Mouse (Mus musculus) colon, adult 2 months (tissue): Measurements from ENCODE around the gene Slc41a1. TPM values are rescaled to one million over a fixed set of nuclear protein-coding genes. Genes with fewer than 3 reads are reported as not detected.

ENCODE experiments used
- polyA plus RNA-seq: library from polyadenylated mRNA; depleted of rRNA; stranded (reverse); fragments of >200 nt; gene quantifications from 2 replicates; pipeline ENCODE4 v1.2.3, GENCODE M21; 2012; rRNA removed

Gene Slc41a1
- polyA plus RNA-seq = 21.6 and 34.4 TPM in 2 replicates

DNA sequence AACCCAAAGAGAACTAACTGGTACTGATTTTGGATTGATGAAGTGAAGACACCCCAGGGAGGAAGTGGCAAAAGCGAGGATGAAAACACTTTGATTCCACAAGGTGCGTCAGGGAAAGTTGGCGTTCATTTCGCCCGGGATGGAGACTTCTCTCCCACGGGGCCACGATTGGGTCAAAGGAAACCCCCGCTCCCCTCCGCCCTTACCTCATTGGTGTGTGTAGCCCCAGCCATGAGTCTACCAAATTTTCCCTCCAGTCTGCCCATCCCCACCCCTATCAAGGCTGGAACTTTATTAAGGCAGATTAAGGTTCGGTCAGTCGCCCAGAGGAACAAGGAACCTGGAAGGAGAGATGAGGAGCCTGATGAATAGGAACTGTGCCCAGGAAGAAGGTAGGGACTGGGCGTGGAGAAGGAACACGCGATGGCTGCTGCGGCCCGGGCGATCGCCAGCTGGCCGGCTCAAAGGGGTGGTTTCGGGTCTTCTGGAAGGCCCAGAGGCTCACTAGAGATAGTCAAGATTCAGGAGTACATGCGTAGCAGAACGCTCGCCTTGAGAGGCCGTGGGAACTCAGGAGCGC is at the start of gene Slc41a1:
Gene Slc41a1 (plus strand): TSS at position 287 of the 580 bp plus-strand sequence.

DNA sequence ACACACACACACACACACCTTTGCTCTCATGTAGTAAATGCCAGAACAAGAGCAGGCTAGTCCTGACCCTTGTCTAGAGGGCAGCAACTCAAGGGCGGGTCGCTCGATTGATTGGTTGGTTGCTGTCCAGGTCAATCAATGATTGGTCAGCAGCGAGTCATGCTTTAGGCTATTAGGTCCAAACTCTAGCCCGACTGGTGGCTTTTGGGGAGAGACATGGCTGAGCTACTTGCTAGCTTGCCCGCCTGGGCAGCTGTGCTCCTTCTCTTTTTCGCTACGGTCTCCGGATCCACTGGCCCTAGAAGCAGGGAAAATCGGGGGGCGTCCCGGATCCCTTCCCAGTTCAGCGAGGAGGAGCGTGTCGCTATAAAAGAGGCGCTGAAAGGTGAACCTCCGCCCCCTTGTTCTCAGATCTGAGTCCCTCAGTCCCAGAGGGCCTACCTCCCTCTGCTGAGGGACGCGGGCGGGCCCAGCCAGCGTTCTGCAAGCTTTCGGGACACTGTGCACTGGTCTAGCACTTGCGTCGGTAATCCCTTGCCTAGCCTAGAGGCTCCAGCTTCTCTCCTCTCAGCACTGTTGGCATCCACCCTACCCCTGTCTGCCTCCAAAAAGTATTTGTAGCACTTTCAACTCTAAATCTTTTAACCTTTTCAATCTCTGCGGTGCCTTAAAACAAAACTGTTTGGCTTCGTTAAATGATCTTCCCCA is 29.9 kb upstream of the Slc41a1 start, which contains the start of gene Pm20d1:
Gene Pm20d1 (plus strand): TSS at position 180 of the 708 bp plus-strand sequence.

GRCm38 (mm10) chr1:131867093-131867945 is 40.0 kb downstream of the Slc41a1 start, which contains the start of gene Rab29:
Gene Rab29, plus strand, starts transcription at chr1:131867224.

Other genes starting within 250 kb of the Slc41a1 start
- gene Avpr1b, start 228.3 kb upstream of the Slc41a1 start, polyA plus RNA-seq = 0.76 and 2.0 TPM in 2 replicates
- 30.9 and 47.0 TPM in 2 replicates for gene Ctse, start 189.2 kb upstream of the Slc41a1 start, polyA plus RNA-seq
- gene Rab7b, start 138.8 kb upstream of the Slc41a1 start, polyA plus RNA-seq = 3.4 and 4.8 TPM in 2 replicates
- gene Slc26a9, start 83.5 kb upstream of the Slc41a1 start, polyA plus RNA-seq = not detected in 2 replicates
- 4.8 and 9.6 TPM in 2 replicates for gene Pm20d1, start 30.1 kb upstream of the Slc41a1 start, polyA plus RNA-seq
- gene Rab29, start 39.7 kb downstream of the Slc41a1 start, polyA plus RNA-seq = 20.8 and 24.5 TPM in 2 replicates
- 2.8 and 3.1 TPM in 2 replicates for gene Nucks1, start 83.0 kb downstream of the Slc41a1 start, polyA plus RNA-seq
- 41.4 and 55.6 TPM in 2 replicates for gene Slc45a3, start 135.5 kb downstream of the Slc41a1 start, polyA plus RNA-seq
- gene Elk4, start 180.1 kb downstream of the Slc41a1 start, polyA plus RNA-seq = 13.9 and 18.4 TPM in 2 replicates
- 269 and 311 TPM in 2 replicates for gene Mfsd4a, start 240.6 kb downstream of the Slc41a1 start, polyA plus RNA-seq